Mouse (Mus musculus) natural killer cell, adult 2 months (primary cell): ENCODE data around the gene Myd88.

ENCODE experiments used
- DNase-seq, 2 experiments: peaks; one replicate each; pipeline ENCODE4 v3.0.0; 2022; ENCODE audit warnings: low spot score in 2 of 2

Myd88 gene

GRCm38 (mm10) chr9:119290791-119291190 lies 50.4 kb downstream of the Myd88 start:
- no peak for DNase-seq
